Mouse (Mus musculus) lung, postnatal 0 days (tissue): ENCODE data around the gene Nudt19.

ENCODE experiments used
- CTCF ChIP-seq: IDR thresholded peaks from 2 replicates; pipeline ENCODE4 v1.5.1; 2016; ENCODE audit warnings: antibody characterized with exemption, mild to moderate bottlenecking
- EP300 ChIP-seq: IDR thresholded peaks from 2 replicates; pipeline ENCODE4 v1.6.1; 2016; ENCODE audit warnings: antibody characterized with exemption, mild to moderate bottlenecking, control low read depth

DNA sequence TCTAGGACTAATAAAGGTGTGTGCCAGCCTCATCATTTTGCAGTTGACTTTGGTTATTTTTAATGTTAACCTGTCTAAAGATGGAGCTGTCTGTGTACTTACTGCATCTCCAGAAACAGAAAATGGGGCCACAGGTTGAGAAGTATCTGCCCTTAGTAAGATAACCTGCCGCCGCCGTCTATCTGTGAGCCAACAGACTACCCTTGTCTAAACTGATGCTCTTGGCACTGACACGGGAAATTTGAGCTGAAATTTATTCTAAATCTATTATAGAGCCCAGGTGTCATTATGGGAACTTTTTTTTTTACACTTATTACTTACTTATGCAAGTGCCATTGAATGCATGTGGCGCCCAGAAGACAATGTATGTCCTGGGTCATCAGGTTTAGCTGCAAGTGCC, 801 bp upstream of the Nudt19 start:
- TF ChIP-seq CTCF = no peak
- TF ChIP-seq EP300 = no peak
